Mouse (Mus musculus): ENCODE results near the gene Eif2b5.

Gene Eif2b5

GRCm38 (mm10) chr16:20489233-20489632 is 9.4 kb upstream of the Eif2b5 start:
- in situ Hi-C loops (cut with MboI): no loop called here

- in situ Hi-C loops (cut with MboI): loop anchor here (10.0 kb wide), 1 partner anchor 154 kb away; no protein-coding TSS in a partner anchor
Measured at GRCm38 (mm10) chr16:20490581-20490980, 8.0 kb upstream of the Eif2b5 start.

DNA sequence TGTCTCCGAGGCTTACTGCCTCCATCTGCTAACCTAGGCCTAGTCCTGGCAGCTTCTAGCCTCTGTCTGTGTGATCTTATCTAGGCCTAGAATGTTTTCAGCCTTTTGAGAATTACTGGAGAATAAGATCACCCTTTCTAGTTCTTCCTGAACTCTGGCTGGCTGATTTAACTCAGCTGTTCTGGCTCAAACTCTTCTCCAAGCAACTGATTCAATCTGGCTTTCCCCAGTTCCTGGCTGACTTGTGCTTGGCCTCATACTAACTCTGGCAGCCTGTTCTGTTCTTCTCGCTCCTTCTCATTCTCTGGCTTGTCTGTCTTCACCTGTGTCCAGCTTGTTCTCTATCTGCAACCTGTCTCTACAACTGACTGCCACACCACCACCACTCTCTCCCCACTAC is 7.3 kb upstream of the Eif2b5 start:
- in situ Hi-C loops (cut with MboI): loop anchor here (10.0 kb wide), 1 partner anchor 154 kb away; no protein-coding TSS in a partner anchor

- in situ Hi-C loops (cut with MboI): loop anchor here (10.0 kb wide), 1 partner anchor 151 kb away; no protein-coding TSS in a partner anchor
Measured at GRCm38 (mm10) chr16:20493452-20493851, 5.2 kb upstream of the Eif2b5 start.

DNA sequence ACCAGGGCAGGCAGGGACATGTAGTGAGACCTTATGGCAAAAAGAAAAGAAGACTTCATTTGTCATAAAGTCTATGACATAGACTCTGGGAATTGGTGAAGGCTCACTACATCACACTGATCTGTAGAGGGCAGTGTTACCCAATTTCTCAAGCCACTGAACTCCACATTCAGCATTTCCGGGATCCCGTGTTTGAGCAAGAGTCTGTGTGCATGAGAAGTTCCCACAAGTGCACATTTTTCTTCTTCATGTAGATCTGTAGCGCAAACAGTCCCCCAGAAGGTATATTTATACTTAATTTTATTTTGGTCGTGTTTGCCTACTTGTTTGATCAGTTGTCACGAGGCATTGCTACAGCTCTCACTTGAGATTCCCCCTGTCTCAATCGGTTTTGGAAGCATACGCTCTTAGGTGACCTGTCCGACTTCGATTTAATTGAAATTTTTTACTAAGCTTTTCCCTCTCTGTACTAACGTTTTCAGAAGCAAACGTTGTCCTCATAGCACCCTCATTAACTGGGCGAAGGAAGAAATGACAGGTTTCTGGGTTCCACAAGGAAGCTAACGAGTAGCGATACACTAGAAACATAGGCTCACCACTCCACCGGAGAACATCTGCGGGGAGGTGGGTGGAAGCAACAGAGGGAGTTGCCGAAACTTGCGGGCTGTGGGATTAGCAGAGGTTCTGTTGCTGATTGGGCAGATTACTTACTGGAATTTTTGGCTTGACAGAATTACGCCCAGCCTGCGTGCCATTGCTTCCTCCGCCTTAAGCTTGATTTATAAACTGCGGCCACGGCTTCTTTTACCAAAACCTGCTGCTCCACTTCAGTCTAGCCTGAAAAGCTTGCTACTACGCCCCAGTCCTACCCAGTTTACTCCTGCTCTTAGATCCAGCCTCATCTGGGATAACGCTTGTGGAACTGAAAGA is 1.7 kb upstream of the Eif2b5 start:
- in situ Hi-C loops (cut with MboI): loop anchor here (10.0 kb wide), 1 partner anchor 148 kb away; no protein-coding TSS in a partner anchor

GRCm38 (mm10) chr16:20497980-20498676 is 489 bp upstream of the Eif2b5 start:
- in situ Hi-C loops (cut with MboI): loop anchor here (10.0 kb wide), 1 partner anchor 147 kb away; no protein-coding TSS in a partner anchor

- in situ Hi-C loops (cut with MboI): loop anchor here (10.0 kb wide), 1 partner anchor 109 kb away; the partner anchor contains the start of genes Alg3, Eef1akmt4 and Gm49333
Measured at GRCm38 (mm10) chr16:20506000-20506399, 7.4 kb downstream of the Eif2b5 start.

DNA sequence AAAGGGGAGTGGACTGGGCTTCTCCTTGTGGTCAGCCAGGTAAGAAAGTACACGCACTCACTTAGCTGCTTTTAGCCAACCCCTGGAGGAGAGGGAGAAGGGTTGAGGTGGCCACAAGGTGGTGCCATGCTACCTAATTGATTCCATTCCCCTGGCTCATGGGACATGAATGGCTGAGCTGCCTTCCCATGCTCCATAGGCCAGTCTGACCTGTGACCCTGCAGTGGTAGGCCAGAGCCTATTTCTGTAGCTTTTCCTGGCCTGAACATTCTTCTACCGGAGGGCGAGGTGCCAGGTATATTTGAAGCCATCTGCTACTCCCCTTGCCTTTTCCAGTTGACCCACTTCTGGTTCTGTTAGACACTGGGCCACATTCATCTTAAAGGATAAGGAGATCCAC is 10.7 kb downstream of the Eif2b5 start:
- in situ Hi-C loops (cut with MboI): loop anchor here (10.0 kb wide), 1 partner anchor 105 kb away; the partner anchor contains the start of genes Alg3, Eef1akmt4 and Gm49333

DNA sequence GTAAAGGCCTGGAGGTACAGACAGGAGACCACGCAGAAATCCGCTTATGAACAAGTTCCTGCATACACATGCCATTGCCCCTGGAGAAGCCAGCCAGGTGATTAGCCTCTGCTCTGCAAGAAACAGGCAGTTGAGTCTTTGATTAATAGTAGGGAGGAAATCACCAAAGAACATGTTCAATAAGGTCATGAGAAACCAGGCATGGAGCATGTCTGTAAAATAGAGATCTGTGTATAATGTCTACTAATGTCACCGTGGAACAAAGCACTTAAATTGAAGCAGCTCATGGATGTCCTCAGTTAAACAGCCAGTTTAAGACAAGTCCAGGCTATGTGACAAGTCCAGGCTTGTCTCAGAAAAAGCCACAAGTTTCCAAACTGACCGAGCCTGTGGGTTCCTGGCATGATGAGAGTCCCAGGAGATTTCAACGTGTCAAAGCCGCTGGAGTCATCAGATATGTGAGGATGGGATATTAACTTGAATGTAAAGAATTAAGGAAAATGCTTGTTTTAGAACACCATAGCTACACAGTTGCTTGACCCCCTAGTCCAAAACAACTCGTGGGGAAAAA is 12.7 kb downstream of the Eif2b5 start:
- in situ Hi-C loops (cut with MboI): no loop called here

- in situ Hi-C loops (cut with MboI): no loop called here
Measured at GRCm38 (mm10) chr16:20516032-20516431, 17.4 kb downstream of the Eif2b5 start.

DNA sequence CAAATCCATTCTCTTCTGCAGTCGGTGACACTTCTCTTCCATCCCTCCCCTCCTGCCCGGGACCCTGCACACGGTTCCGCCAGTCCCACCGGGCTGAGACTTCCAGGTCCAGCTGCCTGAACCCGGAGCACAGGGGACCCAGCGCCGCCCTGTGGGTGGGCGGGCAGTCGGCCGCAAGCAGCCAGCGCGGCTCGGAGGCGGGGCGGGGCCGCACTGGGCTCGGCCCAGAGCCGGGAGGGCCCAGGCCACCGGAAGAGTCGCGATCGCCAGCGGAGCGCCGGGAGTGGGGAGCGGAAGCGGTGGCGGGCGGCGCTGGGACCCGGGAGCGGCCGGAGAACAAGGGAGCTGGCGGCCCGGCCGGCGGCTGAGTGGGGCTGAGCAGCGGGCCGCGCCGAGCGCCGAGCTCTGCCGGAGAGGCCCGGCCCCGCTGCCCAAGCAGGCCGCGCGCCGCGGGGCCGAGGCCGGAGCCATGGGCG is 18.1 kb downstream of the Eif2b5 start, which contains the start of gene Dvl3:
Dvl3 (plus strand) TSS at position 257 of the 476 bp plus-strand sequence.
- in situ Hi-C loops (cut with MboI): no loop called here

GRCm38 (mm10) chr16:20517216-20517615 is 18.6 kb downstream of the Eif2b5 start:
- in situ Hi-C loops (cut with MboI): no loop called here

DNA sequence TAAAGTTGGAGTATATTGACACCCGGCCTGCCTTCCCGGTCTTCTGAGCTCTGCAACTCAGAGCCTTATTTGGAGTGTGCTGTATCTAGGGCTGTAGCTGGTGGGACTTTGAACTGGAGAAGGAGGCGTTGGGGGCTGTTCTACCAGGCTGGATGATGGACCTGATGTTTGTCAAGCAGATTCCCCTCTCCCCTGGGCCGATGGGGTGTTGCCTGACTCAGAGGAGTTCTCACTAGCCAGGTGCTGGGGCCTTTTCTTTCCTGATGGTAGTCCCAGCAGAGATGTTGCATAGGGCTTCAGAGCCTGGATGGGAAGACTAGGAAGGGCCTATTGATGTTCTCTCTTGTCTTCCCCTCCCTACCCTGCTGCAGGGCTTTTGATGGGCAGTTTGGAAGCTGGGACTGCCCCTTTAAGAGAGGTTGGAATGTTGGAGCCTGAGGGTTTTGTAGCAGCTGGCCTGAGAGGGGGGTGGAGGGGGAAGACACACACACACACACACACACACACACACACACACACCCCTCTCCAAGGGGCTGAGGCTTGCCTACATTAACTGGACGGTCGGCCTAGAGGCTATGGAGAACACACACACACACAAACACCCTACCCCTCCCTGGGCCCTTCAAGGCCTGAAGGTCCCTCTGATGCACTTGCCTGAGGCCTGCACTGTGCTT is 19.2 kb downstream of the Eif2b5 start:
- in situ Hi-C loops (cut with MboI): no loop called here

- in situ Hi-C loops (cut with MboI): no loop called here
Measured at GRCm38 (mm10) chr16:20523886-20524285, 25.3 kb downstream of the Eif2b5 start.

DNA sequence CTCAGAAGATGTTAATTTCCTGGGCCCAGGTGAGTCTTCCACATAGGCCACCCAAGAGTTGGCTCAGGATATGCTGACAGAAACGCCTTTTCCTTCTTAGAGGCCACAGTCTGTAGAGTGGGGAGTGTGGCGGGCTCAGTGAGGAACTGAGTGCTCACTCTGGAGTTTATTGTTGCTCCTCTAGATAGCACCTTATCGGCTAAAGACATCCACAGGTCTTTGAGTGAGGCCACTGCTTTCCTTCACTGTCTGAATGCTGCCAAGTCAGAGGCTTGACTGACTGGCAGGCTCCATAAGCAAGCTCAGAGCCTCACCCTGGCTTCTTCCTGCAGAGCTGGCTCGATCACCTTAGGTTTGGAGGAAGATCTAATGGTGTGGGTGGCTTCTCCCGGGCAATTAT is 30.2 kb downstream of the Eif2b5 start:
- in situ Hi-C loops (cut with MboI): no loop called here

- in situ Hi-C loops (cut with MboI): no loop called here
Measured at GRCm38 (mm10) chr16:20529375-20529774, 30.8 kb downstream of the Eif2b5 start.

- in situ Hi-C loops (cut with MboI): no loop called here
Measured at GRCm38 (mm10) chr16:20530941-20531340, 32.3 kb downstream of the Eif2b5 start.

DNA sequence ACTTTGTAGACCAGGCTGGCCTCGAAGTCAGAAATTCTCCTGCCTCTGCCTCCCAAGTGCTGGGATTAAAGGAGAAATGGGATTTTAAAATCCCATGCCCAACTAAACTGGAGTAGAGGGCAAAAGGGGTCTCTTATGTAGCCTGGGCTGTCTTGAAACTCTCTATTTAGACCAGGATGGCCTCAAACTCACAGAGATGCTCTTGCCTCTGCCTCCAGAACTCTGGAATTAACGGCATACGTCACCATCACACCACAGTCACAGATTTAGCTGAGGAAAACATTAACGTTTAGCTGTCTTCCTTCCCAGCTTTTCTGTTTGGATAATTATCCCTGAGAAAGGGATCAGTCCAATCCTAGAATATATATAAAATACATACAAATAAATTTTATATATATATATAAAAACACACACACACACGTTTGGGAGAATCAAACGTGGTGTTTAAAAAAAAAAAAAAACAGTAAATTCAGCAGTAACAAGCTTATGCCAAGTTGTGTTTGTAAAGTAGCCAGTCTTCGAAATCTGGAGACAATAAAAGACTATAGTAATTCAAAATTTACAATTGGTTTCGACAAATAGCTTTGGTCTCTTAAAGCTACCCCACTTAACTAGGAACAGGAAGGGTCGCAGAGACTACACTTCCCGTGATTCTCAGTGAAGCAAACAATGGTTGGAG is 36.1 kb downstream of the Eif2b5 start:
- in situ Hi-C loops (cut with MboI): no loop called here

DNA sequence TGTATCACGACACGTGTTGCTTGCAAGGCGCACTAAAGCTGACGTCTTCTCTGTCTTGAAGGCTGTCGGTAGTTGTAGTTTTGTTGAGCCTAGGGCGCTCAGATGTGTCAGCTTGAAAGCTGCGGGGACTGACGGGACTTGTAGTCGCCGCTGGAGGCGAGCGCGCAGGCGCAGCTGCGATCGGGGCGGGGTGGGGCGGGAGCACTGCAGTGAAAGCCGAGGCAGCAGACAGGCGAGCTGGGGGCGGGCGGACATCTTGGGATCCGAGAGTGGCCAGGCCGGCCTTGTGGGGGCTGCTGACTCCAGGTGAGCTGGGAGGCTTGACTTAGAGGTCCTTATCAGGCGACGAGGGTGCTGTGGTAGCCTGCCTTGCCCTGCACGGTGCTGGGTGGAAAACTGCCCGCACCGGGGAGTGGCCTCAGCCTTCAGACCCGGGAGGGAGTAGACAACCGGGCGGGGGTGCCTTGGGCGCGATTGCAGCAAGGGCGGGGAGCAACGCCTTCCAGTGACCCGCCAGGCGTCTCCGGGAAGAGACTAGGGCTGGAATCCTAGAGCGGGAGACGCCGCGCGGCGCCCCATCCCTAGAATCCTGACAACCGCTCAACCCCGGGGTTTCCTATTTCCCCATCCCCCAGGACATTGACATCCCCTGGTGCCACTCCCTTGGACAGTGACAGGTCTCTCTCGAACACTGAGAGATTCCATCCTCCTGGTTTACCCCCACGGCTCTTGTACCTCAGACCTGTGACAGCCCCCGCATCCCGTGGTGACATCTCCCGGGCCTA is 36.9 kb downstream of the Eif2b5 start, which contains the start of gene Ap2m1:
Ap2m1 (plus strand) TSS at position 183 of the 785 bp plus-strand sequence.
- in situ Hi-C loops (cut with MboI): no loop called here
